Mouse (Mus musculus) heart, postnatal 0 days (tissue): ENCODE measurements around the gene Csnk1e.

Source experiments
- CTCF ChIP-seq: IDR thresholded peaks from 2 replicates; pipeline ENCODE4 v1.5.1; 2016; ENCODE audit warnings: antibody characterized with exemption, control low read depth, low read depth
- EP300 ChIP-seq: IDR thresholded peaks from 2 replicates; pipeline ENCODE4 v1.6.1; 2016; ENCODE audit warnings: antibody characterized with exemption, low read depth

DNA sequence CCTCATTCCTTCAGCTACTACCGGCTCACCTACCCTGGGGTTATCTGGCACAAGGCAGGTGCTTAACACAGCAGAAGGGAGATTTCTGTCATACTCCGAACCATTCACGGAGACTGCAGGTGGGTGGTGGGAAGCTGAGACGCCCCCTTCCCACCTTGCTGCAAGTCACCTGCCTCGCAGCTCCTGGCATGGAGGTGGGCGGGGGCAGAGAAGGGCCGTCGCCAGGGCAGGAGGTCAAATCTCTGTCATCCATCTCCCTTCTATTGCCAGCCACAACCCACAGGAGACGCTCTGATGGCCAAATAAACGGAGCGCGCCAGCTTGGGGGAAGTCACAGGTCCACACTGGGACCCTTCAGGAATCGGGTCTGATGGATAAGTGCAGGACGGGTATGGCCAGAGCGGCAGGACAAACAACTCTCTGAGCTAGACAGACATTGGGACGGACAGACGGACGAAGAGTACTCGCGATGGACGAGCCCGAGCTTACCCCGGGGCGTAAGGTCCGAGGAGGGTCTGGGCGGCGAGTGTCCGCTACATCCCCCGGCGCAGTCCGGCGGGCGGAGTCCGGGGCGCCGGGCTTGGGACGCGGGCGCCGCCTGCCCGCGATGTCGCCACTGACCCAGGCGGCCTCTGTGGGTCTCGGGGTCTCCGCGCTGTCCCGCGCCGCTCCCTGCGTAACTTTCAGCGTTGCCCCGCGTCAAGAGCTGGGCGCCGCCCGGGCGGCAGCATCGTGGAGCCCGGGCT lies 49.5 kb upstream of the Csnk1e start, which contains the start of gene Kcnj4:
- TF ChIP-seq EP300 (no peak), CTCF (no peak)
